Mouse (Mus musculus) fat pad, adult 2 months (tissue): Measurements from ENCODE around the gene Epgn.
A peak's percentile ranks its signal among the peaks of the same experiment; 100 is the strongest.

ENCODE experiments used
- DNase-seq: peaks from one replicate; pipeline ENCODE4 v3.0.0-alpha.2; 2011; ENCODE audit warnings: low read depth, low spot score; ENCODE audit errors: extremely low read depth

Gene Epgn

DNA sequence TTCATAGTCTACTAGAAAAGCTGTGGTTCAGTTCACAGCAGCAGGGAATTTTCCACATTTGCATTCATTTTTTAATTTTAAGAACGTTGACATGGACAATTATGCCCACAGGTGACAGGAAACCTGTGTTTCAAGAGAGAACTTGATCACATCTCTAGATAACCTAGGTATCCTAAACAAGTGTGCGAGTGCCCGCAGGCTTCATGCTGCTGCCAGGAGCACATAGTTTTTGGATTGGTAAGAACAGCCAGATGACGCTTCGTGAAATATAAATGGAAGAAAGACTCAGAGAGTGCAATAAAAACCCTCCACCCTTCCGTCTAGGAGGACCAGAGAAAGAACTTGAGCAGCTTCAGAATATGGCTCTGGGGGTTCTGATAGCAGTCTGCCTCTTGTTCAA is at the start of gene Epgn:
Epgn (plus strand) TSS at position 301 of the 400 bp plus-strand sequence.
- DNase-seq = no peak

DNA sequence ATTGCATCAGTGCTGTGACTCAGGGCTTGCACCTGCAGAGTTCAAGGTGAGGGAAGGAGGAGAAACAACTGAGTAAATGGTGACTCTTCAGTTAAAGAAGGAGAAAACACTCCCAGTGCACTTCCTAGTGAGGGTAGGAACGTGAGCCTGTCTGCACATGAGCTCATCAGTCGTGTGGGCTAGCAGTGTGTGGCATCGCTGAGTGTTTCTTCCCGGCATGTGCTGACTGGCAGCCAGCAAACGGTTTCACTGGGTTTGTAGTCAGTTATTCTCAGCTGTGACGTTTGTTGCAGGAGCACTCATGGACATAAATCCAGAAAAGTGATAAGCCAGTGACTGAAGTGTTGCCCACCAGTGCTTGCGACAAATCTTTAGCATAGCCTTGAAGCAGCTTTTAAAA is 47.0 kb upstream of the Epgn start:
- DNase-seq = no peak

DNA sequence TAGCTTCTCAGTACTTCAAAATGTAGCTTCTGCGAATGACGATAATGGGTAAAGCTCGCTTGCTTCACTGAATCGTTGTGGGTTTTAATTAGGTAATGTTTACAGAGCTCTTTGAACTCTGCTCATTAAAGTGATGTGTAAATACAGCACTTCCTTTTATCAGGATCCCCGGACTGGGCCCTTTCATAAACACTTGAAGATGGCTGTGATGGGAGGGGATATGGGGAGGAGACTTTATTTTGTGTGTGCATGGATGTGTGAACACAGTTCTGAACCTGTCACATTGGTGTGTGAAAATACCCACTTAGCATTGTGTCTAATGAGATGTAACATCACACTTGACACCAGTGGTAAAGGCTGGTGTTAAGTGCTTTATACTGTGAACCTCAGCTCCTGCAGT is 39.7 kb upstream of the Epgn start:
- no peak for DNase-seq

DNA sequence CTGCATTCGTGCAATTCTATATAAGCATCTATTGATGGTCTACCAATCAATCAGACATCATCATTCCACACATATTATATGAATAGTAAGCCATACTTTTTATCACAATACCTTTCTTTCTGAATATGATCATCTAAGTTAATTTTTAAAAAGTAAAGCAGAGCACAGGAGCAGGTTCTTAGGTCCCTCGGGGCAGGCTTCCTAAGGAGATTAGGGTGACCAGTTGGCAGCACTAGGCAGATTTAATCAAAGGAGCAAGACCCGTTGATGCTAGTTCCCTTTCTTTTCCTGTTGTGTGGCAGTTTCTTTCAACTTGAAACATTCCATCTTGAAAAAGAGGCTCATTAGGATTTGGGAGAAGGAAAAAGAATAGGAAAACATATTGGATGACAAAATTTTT is 39.1 kb upstream of the Epgn start:
- no peak for DNase-seq

DNA sequence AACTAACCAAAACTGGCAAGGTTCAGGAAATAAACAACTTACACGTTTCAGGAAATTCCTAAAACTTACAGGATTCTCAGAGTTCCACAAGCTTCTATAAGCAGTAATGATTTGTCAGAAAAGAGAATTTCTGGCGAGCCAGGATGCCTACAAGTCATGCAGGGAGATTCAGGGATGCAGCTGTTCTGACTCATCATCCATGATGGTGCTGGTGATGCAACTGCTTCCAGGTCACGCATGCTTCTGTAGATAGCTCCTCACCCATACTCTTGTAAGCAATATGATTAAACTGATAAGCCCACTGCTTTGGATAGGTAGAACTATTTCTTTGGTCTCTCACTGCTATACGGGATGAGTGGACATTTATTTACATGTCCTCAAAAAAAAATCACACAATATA is 38.7 kb upstream of the Epgn start:
- no peak for DNase-seq

DNA sequence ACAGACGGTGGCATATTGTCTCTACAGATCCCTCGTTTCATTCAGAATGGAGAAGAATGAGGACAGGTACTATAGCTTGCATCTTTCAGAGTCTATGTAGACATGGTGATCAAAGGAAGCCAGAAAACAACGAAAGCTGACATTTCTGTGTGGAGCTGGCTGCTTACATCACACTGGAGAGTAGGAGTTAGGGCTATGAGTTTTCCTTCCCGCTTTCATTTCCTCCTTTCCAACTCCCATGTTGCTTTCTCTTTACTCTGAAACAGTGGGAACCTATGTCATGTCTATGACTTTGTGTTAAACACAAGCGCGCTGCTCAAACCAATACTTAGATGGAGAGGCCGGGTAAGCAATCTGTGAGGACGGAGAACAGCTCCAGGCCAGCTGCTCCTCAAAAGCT is 27.3 kb upstream of the Epgn start:
- DNase-seq = no peak

DNA sequence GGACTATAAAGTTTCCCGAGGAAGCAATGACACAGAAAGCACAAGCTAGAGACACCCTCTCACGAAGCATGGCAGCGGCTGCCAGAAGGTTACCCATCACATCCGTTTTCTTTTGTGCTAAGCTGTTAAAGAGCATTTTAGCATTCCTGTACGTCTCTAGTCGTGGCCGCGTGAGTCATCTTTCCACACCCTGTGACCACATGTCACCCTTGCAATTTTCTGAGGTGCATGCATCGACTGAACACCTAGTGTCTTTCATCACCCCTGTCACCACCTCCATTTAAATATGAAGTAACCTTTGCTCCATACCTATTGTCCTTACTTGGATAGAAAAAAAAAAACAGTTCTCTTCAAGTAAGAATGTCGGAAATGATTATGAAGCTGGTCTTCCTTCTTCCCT is 12.0 kb upstream of the Epgn start:
- DNase-seq = no peak

DNA sequence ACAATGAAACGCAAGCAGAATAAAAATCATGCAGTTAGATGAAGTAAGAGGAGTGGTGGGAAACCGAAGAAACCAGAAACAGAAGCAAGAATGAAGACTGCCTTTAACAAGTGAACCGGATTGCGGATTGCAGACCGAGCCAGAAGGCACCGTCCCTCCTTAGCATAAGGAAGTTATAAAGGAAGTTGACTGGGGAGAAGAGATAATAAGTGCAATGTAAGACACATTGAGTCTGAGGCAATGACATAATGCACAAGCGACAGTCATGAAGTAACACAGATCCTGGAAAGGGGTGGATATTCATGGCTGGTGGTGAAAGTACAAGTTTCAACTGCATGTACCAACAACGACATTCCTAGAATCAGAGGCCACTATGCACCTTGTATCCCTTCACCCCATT is 4.2 kb upstream of the Epgn start:
- DNase-seq = no peak

DNA sequence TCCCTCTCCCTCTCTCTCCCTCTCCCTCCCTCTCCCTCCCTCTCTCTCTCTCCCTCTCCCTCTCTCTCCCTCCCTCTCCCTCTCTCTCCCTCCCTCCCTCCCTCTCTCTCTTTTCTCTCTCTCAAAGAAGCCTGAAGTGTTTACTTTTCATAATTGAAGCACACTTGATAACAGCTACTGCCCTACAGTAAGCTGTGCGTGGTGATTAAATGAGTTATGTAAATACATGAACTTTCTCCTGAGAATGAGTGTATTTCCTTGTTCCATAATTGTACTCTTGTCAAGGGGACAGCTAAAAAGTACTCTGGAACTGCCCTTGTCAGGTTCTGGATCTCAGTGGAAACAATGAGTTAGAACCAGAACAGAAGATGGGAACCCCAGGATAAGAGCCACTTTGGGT is 576 bp downstream of the Epgn start:
- DNase-seq = no peak

DNA sequence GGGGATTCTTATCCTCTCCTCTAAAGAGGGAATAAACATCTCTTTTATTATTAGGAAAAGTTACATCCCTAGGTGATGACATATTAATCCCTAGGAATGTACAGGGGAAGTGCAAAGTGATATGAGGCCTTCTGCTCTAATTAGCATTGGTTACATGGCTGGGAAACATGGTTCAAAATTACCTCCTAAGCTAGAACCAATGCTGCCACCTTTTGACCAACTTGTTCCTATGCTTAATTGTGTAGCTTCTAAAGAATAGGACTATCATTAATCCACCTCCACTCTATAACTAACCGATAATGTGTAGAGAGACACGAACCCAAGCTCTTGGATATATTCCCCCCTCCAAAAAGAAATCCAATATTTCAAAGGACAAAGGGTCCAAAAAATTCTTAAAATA is 3.4 kb downstream of the Epgn start:
- no peak for DNase-seq

DNA sequence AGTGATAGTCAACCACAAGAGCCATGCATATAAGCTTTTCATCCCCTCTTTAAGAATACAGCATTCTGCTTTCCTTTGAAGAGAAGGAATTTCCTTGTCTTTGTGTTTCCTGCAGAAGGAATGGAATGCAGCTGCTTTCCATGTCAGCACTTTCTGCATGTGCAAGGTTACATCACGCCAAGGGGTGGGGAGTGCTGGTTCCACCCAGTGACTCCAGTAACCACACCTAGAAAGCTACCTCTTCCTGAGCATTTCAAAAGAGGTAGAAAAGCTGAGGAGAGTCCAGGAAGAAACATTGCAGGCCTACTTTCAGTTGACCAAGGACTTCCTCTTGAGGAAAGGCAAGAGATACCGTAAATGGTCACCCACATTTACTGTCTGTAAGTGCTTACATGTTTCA is 8.1 kb downstream of the Epgn start:
- no peak for DNase-seq

DNA sequence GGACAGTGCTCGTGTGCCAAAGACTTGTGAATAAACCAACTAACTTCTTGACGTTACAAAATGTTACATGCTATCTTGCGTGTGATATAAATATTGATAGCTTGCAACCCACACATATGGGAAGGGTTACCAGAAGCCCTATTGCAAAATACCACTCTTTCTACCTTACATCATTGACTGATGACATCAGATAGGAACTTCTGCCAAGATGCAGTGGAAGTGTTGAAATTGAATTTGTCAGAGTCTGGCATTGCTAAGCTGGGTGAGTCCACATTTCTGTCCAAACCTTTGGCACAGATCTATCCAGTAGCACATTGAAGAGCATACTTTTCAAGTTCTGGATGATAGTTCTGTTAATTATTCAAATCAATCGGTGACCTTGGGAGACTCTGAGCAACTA is 9.4 kb downstream of the Epgn start:
- peak; percentile 70 for DNase-seq

DNA sequence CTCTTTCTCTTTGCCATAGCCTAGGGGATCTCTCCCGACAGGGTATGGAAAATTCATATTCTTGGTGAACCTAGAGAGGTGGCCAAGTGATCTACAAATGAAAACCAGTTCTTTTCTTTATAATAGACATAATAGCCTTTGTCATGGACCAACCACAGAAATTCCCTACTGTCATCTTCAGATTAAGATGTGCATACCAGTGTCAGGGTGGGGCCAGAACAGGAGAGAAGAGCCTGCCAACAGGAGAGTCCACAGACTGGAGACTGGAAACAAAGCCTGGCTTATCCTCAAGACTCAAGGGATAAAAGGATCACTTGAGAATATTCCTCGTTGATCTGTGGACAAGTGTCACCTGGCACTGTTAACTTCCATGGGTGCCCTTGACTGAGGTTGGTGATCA is 10.5 kb downstream of the Epgn start:
- no peak for DNase-seq

DNA sequence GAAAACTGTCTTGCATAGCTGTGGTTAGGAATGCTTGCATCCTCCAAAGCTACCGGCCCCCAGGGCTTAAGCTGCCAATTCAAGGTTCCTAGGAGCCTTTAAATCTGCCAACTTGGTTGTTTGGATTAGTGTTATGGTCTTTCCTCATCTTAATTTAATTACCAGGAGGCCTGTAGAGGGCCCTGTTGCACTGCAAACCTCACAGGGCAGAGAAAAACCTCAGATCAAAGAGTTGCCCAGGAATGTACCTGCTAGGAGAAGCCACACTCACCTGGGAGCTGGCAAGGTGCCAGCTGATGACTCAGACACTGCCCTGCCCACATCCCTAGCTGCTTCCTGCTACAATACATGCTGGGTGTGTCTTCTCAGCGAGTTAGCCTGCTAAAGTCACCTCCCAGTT is 11.3 kb downstream of the Epgn start:
- DNase-seq = peak; percentile 69

DNA sequence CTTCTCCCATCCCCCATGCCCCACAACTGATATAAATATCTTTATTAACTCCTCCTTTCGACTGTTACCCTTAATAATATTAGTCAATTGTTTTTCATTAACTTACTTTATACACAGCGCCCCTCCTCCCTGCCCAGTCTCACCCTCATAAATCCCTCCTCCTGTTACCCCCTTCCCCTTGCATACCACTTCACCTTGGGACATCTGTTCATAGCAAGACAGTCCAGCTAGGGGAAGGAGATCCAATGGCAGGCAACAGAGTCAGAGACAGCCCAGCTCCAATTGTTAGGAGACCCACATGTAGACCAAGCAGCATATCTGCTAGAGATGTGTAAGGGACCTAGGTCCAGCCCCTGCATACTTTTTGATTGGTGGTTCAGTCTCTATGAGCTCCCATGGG is 11.7 kb downstream of the Epgn start:
- no peak for DNase-seq

DNA sequence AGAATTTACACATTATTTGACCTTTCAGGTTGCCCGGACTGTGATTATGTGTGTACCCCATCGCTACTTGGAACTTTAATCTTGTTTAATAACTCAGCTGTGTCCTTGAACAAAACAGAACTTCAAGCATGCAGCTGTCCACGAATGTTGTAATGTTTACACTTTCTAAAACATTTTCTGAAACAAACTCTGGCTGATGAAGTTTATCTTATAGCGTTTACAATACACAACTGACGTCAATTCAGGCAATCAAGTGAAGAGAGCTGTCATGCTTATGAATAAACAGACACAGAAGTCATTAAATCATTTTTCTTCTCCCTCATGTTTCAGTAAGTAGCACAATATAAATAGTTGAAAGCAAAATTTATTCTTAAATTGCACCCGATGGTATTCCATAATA is 20.7 kb downstream of the Epgn start:
- no peak for DNase-seq

DNA sequence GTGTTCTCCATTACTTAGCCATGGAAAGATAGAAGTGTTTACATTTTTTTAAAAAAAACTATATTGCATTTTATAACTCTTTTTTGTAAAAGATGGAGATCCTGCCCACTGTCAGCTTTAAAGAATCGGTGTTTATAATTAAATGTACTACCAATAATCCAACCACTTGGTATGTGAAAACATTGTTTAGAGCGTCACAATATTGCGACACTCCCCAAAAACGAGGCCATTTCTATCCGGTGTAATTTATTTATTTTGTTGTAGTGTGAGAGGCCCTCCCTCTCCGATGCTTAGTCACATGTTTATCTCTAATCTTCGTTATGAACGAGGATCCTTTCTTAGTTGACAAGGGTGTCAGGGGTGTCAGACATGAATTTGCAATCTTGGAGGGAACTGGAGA is 21.1 kb downstream of the Epgn start:
- no peak for DNase-seq

DNA sequence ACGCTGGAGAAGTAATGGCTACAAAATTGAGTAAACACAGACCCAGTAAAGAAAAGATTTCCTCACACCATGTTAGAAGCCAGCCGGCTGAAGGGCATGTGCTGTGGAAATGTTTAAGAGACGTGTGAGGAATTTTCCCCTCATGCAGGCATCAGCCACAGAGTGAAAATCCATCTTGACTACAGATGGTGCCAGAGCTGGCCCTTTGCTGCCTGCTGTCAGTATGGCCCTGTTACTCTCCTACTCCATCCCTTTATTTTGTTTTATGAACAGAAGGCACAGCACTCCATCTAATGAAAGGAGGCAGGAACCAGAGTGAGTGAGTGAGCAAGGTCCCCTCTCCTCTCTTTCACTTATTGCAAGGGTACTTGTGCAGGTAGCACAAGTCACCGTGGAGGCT is 45.1 kb downstream of the Epgn start:
- DNase-seq = no peak

DNA sequence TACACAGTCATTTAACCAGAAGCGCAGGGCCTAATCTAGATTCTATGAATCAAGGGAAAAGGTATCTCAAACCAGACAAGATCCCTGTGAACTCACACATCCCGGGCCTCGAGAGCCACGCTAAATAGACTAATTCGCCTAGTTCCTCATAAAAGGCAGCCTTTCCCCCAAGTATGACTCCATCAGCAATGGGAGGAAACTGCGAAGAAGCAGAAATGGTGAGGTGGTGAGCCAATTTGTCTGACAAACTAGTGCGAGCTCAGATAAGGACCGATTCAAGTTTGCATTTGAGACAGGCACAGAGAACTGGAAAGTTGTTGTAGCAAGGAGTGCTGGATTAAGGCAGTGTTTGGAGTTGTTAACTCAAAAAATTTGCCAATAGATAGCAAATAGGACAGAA is 46.4 kb downstream of the Epgn start:
- no peak for DNase-seq

DNA sequence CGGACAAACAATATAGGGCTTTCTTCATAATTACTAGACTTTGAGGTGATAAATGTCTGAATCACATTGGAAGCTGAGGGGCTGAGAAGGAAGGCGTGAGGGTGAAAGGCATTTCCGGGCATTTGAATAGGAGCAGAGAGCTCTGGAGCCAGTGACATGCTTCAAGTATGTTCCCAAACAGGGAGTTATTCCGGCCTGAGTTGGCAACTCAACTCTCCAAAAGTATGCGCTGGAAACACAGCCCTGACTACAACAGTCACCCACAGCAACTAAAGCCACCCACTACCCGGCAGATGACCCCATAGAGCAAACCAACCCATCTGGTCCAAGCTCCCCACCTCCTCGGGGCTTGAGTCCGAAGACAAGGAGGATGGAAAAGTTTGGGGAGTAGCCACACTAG is 46.8 kb downstream of the Epgn start:
- DNase-seq = no peak

DNA sequence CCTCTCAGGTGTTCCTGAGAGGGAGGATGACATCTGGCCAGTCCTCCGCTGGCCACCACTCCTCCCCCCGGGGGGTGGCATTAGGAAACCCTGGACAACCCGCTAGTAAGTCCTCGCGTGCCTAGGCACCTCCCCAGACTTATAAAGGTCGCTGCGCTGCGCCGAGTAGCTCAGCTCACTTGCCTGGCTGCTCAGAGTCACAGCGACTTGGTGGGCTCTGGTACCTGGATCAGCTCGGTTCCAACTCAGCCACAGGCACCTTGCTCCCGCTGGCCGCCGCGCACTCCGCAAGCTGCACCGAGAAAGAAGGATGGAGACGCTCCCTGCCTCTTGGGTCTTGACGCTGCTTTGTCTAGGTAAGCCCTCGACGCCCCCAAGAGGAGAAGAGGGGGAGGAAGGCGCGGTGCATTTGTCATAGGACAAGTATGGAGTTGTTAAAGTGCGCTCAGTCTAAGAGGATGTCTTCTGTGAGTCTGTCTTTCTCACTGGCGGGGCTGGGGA is 47.2 kb downstream of the Epgn start, which contains the start of gene Ereg:
Ereg (plus strand) TSS at position 173 of the 501 bp plus-strand sequence.
- no peak for DNase-seq

DNA sequence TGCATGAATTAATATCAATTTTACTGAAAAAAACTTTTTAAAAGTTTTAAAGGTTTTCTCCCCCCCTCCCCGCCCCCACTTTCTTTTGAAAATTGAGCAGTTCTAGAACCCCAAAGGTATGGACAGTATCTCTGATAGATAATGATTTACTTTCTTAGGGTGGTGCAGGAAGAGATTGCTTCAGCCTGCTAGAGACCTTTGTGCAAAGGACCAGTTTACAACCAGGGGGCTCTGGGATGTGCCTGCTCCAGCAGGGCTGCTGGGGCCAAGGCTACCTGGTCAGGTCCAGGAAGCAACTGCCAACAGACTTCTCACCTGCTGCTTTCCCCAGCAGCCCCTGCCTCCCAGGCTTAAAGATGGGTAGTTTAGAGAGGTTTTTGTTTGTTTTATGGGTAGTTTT is 47.8 kb downstream of the Epgn start:
- DNase-seq = no peak

DNA sequence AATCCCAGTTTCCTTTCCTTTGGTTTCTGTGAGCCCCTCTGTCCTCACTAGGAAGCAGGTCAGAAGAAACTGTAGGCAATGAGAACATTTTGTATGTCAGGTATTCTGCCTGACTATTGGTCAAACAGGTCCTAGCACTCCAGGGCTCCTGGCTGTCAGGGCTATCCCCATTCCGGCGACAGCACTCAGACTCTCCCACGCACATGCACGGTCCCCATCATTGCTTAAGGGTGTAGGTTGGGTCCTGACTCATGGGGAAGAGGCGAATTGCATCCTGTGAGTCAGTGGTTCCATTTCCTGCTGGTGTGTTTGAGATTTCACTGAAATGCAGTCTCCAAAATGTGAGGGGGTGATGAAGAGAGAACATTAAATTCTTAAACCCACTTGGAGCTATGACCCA is 55.8 kb downstream of the Epgn start:
- peak; percentile 16 for DNase-seq
